Mouse (Mus musculus) kidney, embryonic 14.5 days (tissue): Measurements from ENCODE around the gene Lingo3. TPM values are rescaled to one million over a fixed set of nuclear protein-coding genes. Genes with fewer than 3 reads are reported as not detected.

ENCODE experiments used
- ATAC-seq: fragments of 200-750 bp; cut with Nextera tagmentation; 2 replicates; pipeline ENCODE4 v1.8.0; 2017; ENCODE audit warnings: moderate number of reproducible peaks, mild to moderate bottlenecking, moderate TSS enrichment, moderate library complexity; ENCODE audit not compliant: low FRiP score, low TSS enrichment
- H3K27ac ChIP-seq: fragments of 300-500 bp; sonication (generic); 2 replicates; pipeline ENCODE4 v1.5.1; 2014; ENCODE audit warnings: low read depth, mild to moderate bottlenecking, low read length, moderate library complexity, mixed read lengths
- H3K27me3 ChIP-seq: fragments of 300-500 bp; sonication (generic); 2 replicates; pipeline ENCODE4 v1.6.1; 2014; ENCODE audit warnings: mild to moderate bottlenecking, low read length; ENCODE audit not compliant: control insufficient read depth, insufficient read depth
- H3K36me3 ChIP-seq: fragments of 300-500 bp; sonication (generic); 2 replicates; pipeline ENCODE4 v1.6.1; 2014; ENCODE audit warnings: low read length, mixed read lengths; ENCODE audit not compliant: control insufficient read depth, insufficient read depth
- H3K4me1 ChIP-seq: fragments of 300-500 bp; sonication (generic); 2 replicates; pipeline ENCODE4 v1.6.1; 2014; ENCODE audit warnings: low read length, mixed read lengths; ENCODE audit not compliant: control insufficient read depth, insufficient read depth
- H3K4me2 ChIP-seq: fragments of 300-500 bp; sonication (generic); replicated peaks from 2 replicates; pipeline ENCODE4 v1.6.1; 2014; ENCODE audit warnings: low read depth, mild to moderate bottlenecking, low read length
- H3K4me3 ChIP-seq: fragments of 300-500 bp; sonication (generic); 2 replicates; pipeline ENCODE4 v1.5.1; 2014; ENCODE audit warnings: mild to moderate bottlenecking, low read length
- H3K9ac ChIP-seq: fragments of 300-500 bp; sonication (generic); 2 replicates; pipeline ENCODE4 v1.6.1; 2014; ENCODE audit warnings: low read depth, mild to moderate bottlenecking, low read length, moderate library complexity
- H3K9me3 ChIP-seq: fragments of 300-500 bp; sonication (generic); 2 replicates; pipeline ENCODE4 v1.6.1; 2016; ENCODE audit warnings: low read length; ENCODE audit not compliant: control insufficient read depth
- WGBS: fragments of 180-500 bp; shearing (Covaris S2); extraction: QIAGEN DNeasy Blood & Tissue Kit; methylation state at CpG from one replicate; pipeline ENCODE4 v1.1.7; 2014; 5-methylcytosine and 5-hydroxymethylcytosine counted together
- polyA plus RNA-seq: library from polyadenylated mRNA; unstranded; fragments of >200 nt; fragmentation: Nextera tagmentation; extraction: Ambion mirVana; gene quantifications from 2 replicates; pipeline ENCODE4 v1.2.1, GENCODE M21; 2014

The Lingo3 gene
- polyA plus RNA-seq, 1 experiment from 2014 or later: 0.97 TPM

- peaks cover 18% of the 10 kb centered on the region for H3K4me1 ChIP-seq
- no peak within 1 kb of the TSS for H3K27ac ChIP-seq
- peak within 1 kb of the TSS; percentile 79 for H3K4me3 ChIP-seq
- H3K4me2 ChIP-seq: peak within 1 kb of the TSS; percentile 98
- no peaks in the 10 kb centered on the region for H3K9me3 ChIP-seq
- H3K9ac ChIP-seq: peak within 1 kb of the TSS; percentile 77
- peaks cover 22% of the 10 kb centered on the region for H3K36me3 ChIP-seq
- peak; percentile 82 for ATAC-seq
- under 1% methylated on average over 81 of the region's 81 CpGs for WGBS
- H3K27me3 ChIP-seq: no peaks in the 10 kb centered on the region
Observed at GRCm38 (mm10) chr10:80854913-80855748, 11.3 kb upstream of the Lingo3 start, which contains the start of the genes Lsm7 and Sppl2b. Gene Lsm7, minus strand, starts transcription at chr10:80855209. Gene Sppl2b, plus strand, starts transcription at chr10:80855275.

- Histone ChIP-seq H3K27ac (no peak overlapping the region), H3K4me1 (peaks cover 6% of the 10 kb centered on the region; the same call in 1 of the 2 replicates), H3K4me3 (no peak overlapping the region), H3K9me3 (no peaks in the 10 kb centered on the region), H3K9ac (no peak overlapping the region), H3K4me2 (no peak overlapping the region), H3K36me3 (peaks cover 21% of the 10 kb centered on the region), H3K27me3 (peaks cover 23% of the 10 kb centered on the region)
- peak; percentile 18; the same call in 1 of the 2 replicates for ATAC-seq
- 8% methylated on average over 10 of the region's 10 CpGs for WGBS
Observed at GRCm38 (mm10) chr10:80848571-80848970, 4.7 kb upstream of the Lingo3 start.

GRCm38 (mm10) chr10:80845732-80846131 is 1.9 kb upstream of the Lingo3 start:
- Histone ChIP-seq H3K4me2 (no peak overlapping the region), H3K27me3 (peaks cover 43% of the 10 kb centered on the region), H3K36me3 (no peaks in the 10 kb centered on the region; the same call in 1 of the 2 replicates), H3K4me1 (peaks cover 9% of the 10 kb centered on the region), H3K4me3 (no peak overlapping the region), H3K9me3 (no peaks in the 10 kb centered on the region), H3K27ac (no peak overlapping the region), H3K9ac (no peak overlapping the region)
- WGBS: 76% methylated on average over 12 of the region's 12 CpGs
- no peak for ATAC-seq

GRCm38 (mm10) chr10:80845055-80845693 is 1.3 kb upstream of the Lingo3 start:
- Histone ChIP-seq H3K27me3 (peaks cover 43% of the 10 kb centered on the region), H3K9ac (no peak overlapping the region), H3K4me2 (no peak overlapping the region), H3K36me3 (no peaks in the 10 kb centered on the region; the same call in 1 of the 2 replicates), H3K4me3 (no peak overlapping the region), H3K4me1 (peaks cover 9% of the 10 kb centered on the region), H3K27ac (no peak overlapping the region), H3K9me3 (no peaks in the 10 kb centered on the region)
- 60% methylated on average over 8 of the region's 8 CpGs for WGBS
- ATAC-seq: no peak

GRCm38 (mm10) chr10:80843087-80843930 is 530 bp downstream of the Lingo3 start:
- Histone ChIP-seq H3K9ac (peak overlapping the region; percentile 55), H3K36me3 (no peaks in the 10 kb centered on the region), H3K4me1 (peaks cover 9% of the 10 kb centered on the region), H3K27ac (no peak overlapping the region), H3K4me3 (peak overlapping the region; percentile 47), H3K9me3 (no peaks in the 10 kb centered on the region), H3K27me3 (peaks cover 45% of the 10 kb centered on the region), H3K4me2 (peak overlapping the region; percentile 87)
- 11% methylated on average over 32 of the region's 32 CpGs for WGBS
- no peak; the same call in 1 of the 2 replicates for ATAC-seq

GRCm38 (mm10) chr10:80842334-80842733 is 1.5 kb downstream of the Lingo3 start:
- H3K27ac ChIP-seq: no peak overlapping the region
- no peak overlapping the region for H3K4me3 ChIP-seq
- no peak for ATAC-seq
- no peaks in the 10 kb centered on the region for H3K36me3 ChIP-seq
- no peak overlapping the region for H3K4me2 ChIP-seq
- peaks cover 9% of the 10 kb centered on the region for H3K4me1 ChIP-seq
- H3K9me3 ChIP-seq: no peaks in the 10 kb centered on the region
- 76% methylated on average over 15 of the region's 15 CpGs for WGBS
- H3K9ac ChIP-seq: no peak overlapping the region
- peaks cover 45% of the 10 kb centered on the region for H3K27me3 ChIP-seq

- peaks cover 48% of the 10 kb centered on the region for H3K27me3 ChIP-seq
- no peak overlapping the region for H3K4me3 ChIP-seq
- no peak overlapping the region for H3K27ac ChIP-seq
- no peak overlapping the region for H3K9ac ChIP-seq
- H3K36me3 ChIP-seq: no peaks in the 10 kb centered on the region
- no peak overlapping the region for H3K4me2 ChIP-seq
- no peaks in the 10 kb centered on the region for H3K9me3 ChIP-seq
- WGBS: 78% methylated on average over 2 of the region's 2 CpGs
- H3K4me1 ChIP-seq: peaks cover 9% of the 10 kb centered on the region
- no peak for ATAC-seq
Observed at GRCm38 (mm10) chr10:80841685-80842084, 2.2 kb downstream of the Lingo3 start.

- Histone ChIP-seq H3K9me3 (peaks cover 4% of the 10 kb centered on the region), H3K36me3 (no peaks in the 10 kb centered on the region), H3K9ac (no peak overlapping the region), H3K27me3 (peaks cover 54% of the 10 kb centered on the region), H3K4me2 (no peak overlapping the region), H3K27ac (no peak overlapping the region), H3K4me3 (no peak overlapping the region), H3K4me1 (peaks cover 9% of the 10 kb centered on the region)
- no peak for ATAC-seq
- WGBS: 51% methylated on average over 6 of the region's 6 CpGs
Observed at GRCm38 (mm10) chr10:80839848-80840247, 4.0 kb downstream of the Lingo3 start.
